Mouse (Mus musculus) G1E (cell line): ENCODE results near the gene Lgals7.

Source experiments
- CTCF ChIP-seq: IDR thresholded peaks from 2 replicates; pipeline ENCODE4 v1.5.1; 2012; ENCODE audit warnings: low read depth, low read length, inconsistent platforms, mixed read lengths
- GATA1 ChIP-seq: IDR thresholded peaks from 2 replicates; pipeline ENCODE4 v1.6.1; 2012; ENCODE audit warnings: borderline replicate concordance, low read length, inconsistent platforms, mixed read lengths

GRCm38 (mm10) chr7:28838331-28838730, 25.3 kb upstream of the Lgals7 start:
- TF ChIP-seq CTCF: no peak
- TF ChIP-seq GATA1: no peak
